Mouse (Mus musculus) frontal cortex, postnatal 14 days (tissue): ENCODE measurements at regions not wholly inside any gene's neighbourhood (a gene's known extent, or its start where the extent isn't known, plus 50 kb on each side); places are given as distances from the start of the nearest gene placed in this dataset.
"Not testable (repeated sequence)": the region's sequence is repeated elsewhere in the genome, so short reads cannot be mapped to it uniquely, and the experiment has no call there.

Experiments used
- DNase-seq, 2 experiments: peaks; one replicate each; pipeline ENCODE4 v3.0.0; 2022; ENCODE audit warnings: low spot score in 2 of 2

- DNase-seq = no peak
Observed at GRCm38 (mm10) chr9:9342456-9343185, 103.7 kb upstream of the Arhgap42 start.

GRCm38 (mm10) chr9:9318624-9319023 is 79.7 kb upstream of the Arhgap42 start:
- no peak for DNase-seq

- DNase-seq = no peak
Observed at GRCm38 (mm10) chr9:9316021-9316420, 77.1 kb upstream of the Arhgap42 start.

GRCm38 (mm10) chr9:9312274-9312673 is 73.4 kb upstream of the Arhgap42 start:
- no peak for DNase-seq

- DNase-seq = no peak
Observed at GRCm38 (mm10) chr9:9311627-9312265, 72.8 kb upstream of the Arhgap42 start.

- not testable (repeated sequence) for DNase-seq
Observed at GRCm38 (mm10) chr9:9311040-9311583, 72.2 kb upstream of the Arhgap42 start.

- no peak for DNase-seq
Observed at GRCm38 (mm10) chr9:9290767-9291166, 51.9 kb upstream of the Arhgap42 start.

GRCm38 (mm10) chr9:9289570-9289969 is 50.7 kb upstream of the Arhgap42 start:
- DNase-seq = no peak
